Mouse (Mus musculus) liver, embryonic 14.5 days (tissue): ENCODE data around the gene Pdxp. TPM values are rescaled to one million over a fixed set of nuclear protein-coding genes. Genes with fewer than 3 reads are reported as not detected.
A peak's percentile ranks its signal among the peaks of the same experiment; 100 is the strongest.

Experiments
- ATAC-seq: fragments of 200-750 bp; cut with Nextera tagmentation; 2 replicates; pipeline ENCODE4 v1.8.0; 2017; ENCODE audit warnings: moderate number of reproducible peaks, mild to moderate bottlenecking, moderate library complexity; ENCODE audit not compliant: insufficient read depth
- DNase-seq, 3 experiments: peaks; one replicate each; pipeline ENCODE4 v3.0.0-alpha.2; 2012 to 2013; ENCODE audit warnings: low read depth in 3 of 3, low spot score in 3 of 3
- H3K27ac ChIP-seq: fragments of 300-500 bp; sonication (generic); 2 replicates; pipeline ENCODE4 v1.5.1; 2014; ENCODE audit warnings: moderate library complexity, mild to moderate bottlenecking, control low read depth, inconsistent platforms
- H3K27me3 ChIP-seq: fragments of 300-500 bp; sonication (generic); 2 replicates; pipeline ENCODE4 v1.6.1; 2014; ENCODE audit warnings: mild to moderate bottlenecking, low read length, moderate library complexity; ENCODE audit not compliant: control insufficient read depth, insufficient read depth
- H3K36me3 ChIP-seq: fragments of 300-500 bp; sonication (generic); replicated peaks from 2 replicates; pipeline ENCODE4 v1.6.1; 2014; ENCODE audit warnings: low read depth; ENCODE audit not compliant: control insufficient read depth, insufficient read depth
- H3K4me1 ChIP-seq, 2 experiments: fragments of 200-500 bp in 1 of 2; fragments of 300-500 bp in 1 of 2; sonication (generic) in 1 of 2; replicated peaks; 2 replicates each; pipeline ENCODE4 v1.6.1; 2012 to 2014; ENCODE audit warnings: antibody characterized with exemption in 1 of 2, inconsistent platforms in 1 of 2, low read length in 1 of 2; ENCODE audit not compliant: control insufficient read depth in 2 of 2, insufficient read depth in 2 of 2
- H3K4me2 ChIP-seq: fragments of 300-500 bp; sonication (generic); 2 replicates; pipeline ENCODE4 v1.6.1; 2014; ENCODE audit warnings: low read depth, mild to moderate bottlenecking, control low read depth, moderate library complexity
- H3K4me3 ChIP-seq, 2 experiments: fragments of 200-500 bp in 1 of 2; fragments of 300-500 bp in 1 of 2; sonication (generic) in 1 of 2; 2 replicates each; pipeline ENCODE4 v1.5.1; 2012 to 2014; ENCODE audit warnings: low read depth in 2 of 2, low read length in 2 of 2, mild to moderate bottlenecking in 2 of 2, control low read depth in 1 of 2, inconsistent platforms in 1 of 2, moderate library complexity in 1 of 2; ENCODE audit not compliant: insufficient read depth in 1 of 2
- H3K9ac ChIP-seq: fragments of 300-500 bp; sonication (generic); replicated peaks from 2 replicates; pipeline ENCODE4 v1.6.1; 2014; ENCODE audit warnings: mild to moderate bottlenecking, control low read depth, moderate library complexity
- H3K9me3 ChIP-seq: fragments of 300-500 bp; sonication (generic); 2 replicates; pipeline ENCODE4 v1.6.1; 2016; ENCODE audit warnings: low read length, mixed read lengths; ENCODE audit not compliant: control insufficient read depth
- CTCF ChIP-seq: IDR thresholded peaks from 2 replicates; pipeline ENCODE4 v1.5.1; 2016; ENCODE audit warnings: antibody characterized with exemption, low read depth, control low read depth
- EP300 ChIP-seq: IDR thresholded peaks from 2 replicates; pipeline ENCODE4 v1.6.1; 2016; ENCODE audit warnings: antibody characterized with exemption, low read depth
- WGBS: fragments of 180-500 bp; shearing (Covaris S2); extraction: QIAGEN DNeasy Blood & Tissue Kit; methylation state at CpG from one replicate; pipeline ENCODE4 v1.1.7; 2014; ENCODE audit not compliant: insufficient replicate concordance; 5-methylcytosine and 5-hydroxymethylcytosine counted together
- polyA plus RNA-seq, 2 experiments: library from polyadenylated mRNA; depleted of rRNA in 1 of 2; stranded (reverse) in 1 of 2; unstranded in 1 of 2; fragments of >200 nt; fragmentation: Nextera tagmentation in 1 of 2; extraction: Ambion mirVana in 1 of 2; gene quantifications; 2 replicates each; pipeline versions ENCODE4 v1.2.1 to v1.2.3; 2012 to 2014

Pdxp gene
- 9.3 and 9.7 TPM in 2 replicates for polyA plus RNA-seq (2012; rRNA removed)
- 6.4 and 7.8 TPM in 2 replicates for polyA plus RNA-seq (2014; fragmentation: Nextera tagmentation; extraction: Ambion mirVana)

DNA sequence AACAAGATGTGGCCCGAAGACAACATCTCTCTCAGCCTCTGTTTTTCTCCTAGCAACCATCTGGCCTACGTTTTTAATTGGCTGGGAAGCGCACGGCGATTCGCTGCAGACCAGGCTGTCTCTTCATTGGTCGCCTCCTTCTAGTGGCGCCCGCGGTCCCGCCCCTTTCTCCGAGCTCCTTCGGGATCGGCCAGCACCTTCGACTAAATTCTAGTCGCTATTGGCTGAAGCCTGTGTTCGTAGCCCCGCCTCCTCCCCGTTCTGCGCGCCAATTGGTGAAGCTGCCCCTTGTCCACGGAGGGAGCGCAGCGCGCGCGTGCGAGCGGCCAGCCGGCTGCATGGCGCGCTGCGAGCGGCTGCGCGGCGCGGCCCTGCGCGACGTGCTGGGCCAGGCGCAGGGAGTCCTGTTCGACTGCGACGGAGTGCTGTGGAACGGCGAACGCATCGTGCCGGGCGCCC lies at the start of gene Pdxp:
TSS of gene Pdxp (plus strand) at position 288 of the 459 bp plus-strand sequence.
- H3K4me3 ChIP-seq: peak within 1 kb of the TSS; percentile 44 to 61
- no peaks in the 10 kb centered on the region for H3K27me3 ChIP-seq
- peak within 1 kb of the TSS; percentile 56 for H3K9ac ChIP-seq
- H3K4me2 ChIP-seq: peak within 1 kb of the TSS; percentile 90
- peaks cover 1% of the 10 kb centered on the region for H3K36me3 ChIP-seq
- no peak for TF ChIP-seq CTCF
- no peak for TF ChIP-seq EP300
- H3K4me1 ChIP-seq: peaks cover 6 to 19% of the 10 kb centered on the region in 2 experiments; a peak in 3 of 4 replicates
- peak; percentile 88 for ATAC-seq
- no peak within 1 kb of the TSS; the same call in 1 of the 2 replicates for H3K27ac ChIP-seq
- DNase-seq: peak; percentile 93 to 96 (median 95)
- no peaks in the 10 kb centered on the region for H3K9me3 ChIP-seq
- under 1% methylated on average over 51 of the region's 51 CpGs for WGBS

GRCm38 (mm10) chr15:78868398-78868797 lies 45.3 kb upstream of the Pdxp start:
- Histone ChIP-seq H3K36me3 (no peaks in the 10 kb centered on the region), H3K27me3 (no peaks in the 10 kb centered on the region)

GRCm38 (mm10) chr15:78868826-78869233 lies 44.9 kb upstream of the Pdxp start:
- no peak for ATAC-seq
- H3K36me3 ChIP-seq: no peaks in the 10 kb centered on the region

More at GRCm38 (mm10) chr15:78868398-78868797, 45.3 kb upstream of the Pdxp start:
- no peak overlapping the region for H3K9ac ChIP-seq
- ATAC-seq (no peak), DNase-seq (no peak)
- H3K4me1 ChIP-seq: peaks cover 0 to 9% of the 10 kb centered on the region in 2 experiments; a peak in 2 of 4 replicates
- 47% methylated on average over 9 of the region's 9 CpGs for WGBS
- no peak overlapping the region for H3K27ac ChIP-seq
- H3K9me3 ChIP-seq: no peaks in the 10 kb centered on the region
- TF ChIP-seq CTCF: no peak
- no peak for TF ChIP-seq EP300
- no peak overlapping the region for H3K4me3 ChIP-seq
- no peak overlapping the region for H3K4me2 ChIP-seq

GRCm38 (mm10) chr15:78869775-78870174 lies 43.9 kb upstream of the Pdxp start:
- DNase-seq (peak in 1 of 3 experiments; percentile 45), ATAC-seq (no peak)
- WGBS: 17% methylated on average over 6 of the region's 6 CpGs

More at GRCm38 (mm10) chr15:78868826-78869233, 44.9 kb upstream of the Pdxp start:
- no peaks in the 10 kb centered on the region for H3K9me3 ChIP-seq
- H3K9ac ChIP-seq: no peak overlapping the region
- 70% methylated on average over 7 of the region's 7 CpGs for WGBS
- no peak overlapping the region for H3K4me3 ChIP-seq
- H3K27me3 ChIP-seq: no peaks in the 10 kb centered on the region
- TF ChIP-seq CTCF: no peak
- TF ChIP-seq EP300: no peak
- H3K4me1 ChIP-seq: peaks cover 0 to 8% of the 10 kb centered on the region in 2 experiments; a peak in 2 of 4 replicates
- DNase-seq: no peak
- no peak overlapping the region for H3K27ac ChIP-seq
- no peak overlapping the region for H3K4me2 ChIP-seq

DNA sequence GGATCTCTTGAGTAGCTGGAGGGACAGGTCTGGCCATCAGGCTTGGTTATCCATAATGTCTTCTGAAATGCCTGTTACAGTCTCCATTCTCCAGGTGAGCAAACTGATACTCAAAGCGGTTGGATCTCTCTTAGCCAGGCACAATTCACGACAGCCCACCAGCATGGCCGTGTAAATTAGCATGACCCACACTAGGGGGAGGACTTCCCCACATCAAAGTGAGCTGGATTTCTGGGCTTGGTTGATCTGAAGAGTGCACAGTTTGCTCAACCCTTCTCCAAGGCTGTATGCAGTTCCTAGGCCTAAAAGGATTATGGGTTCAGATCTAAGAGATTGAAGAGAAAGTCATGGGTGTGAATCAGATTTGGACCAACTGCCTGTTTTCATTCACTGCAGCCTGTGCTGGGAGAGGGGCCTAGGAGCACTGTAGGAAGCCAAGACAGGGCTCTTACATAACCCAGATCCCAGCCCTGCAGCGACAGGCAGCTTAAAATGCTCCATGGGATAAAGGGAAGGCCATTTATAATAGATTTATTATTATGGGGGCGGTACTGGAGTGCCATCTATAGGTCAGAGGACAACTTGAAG lies 41.6 kb upstream of the Pdxp start:
- 56% methylated on average over 5 of the region's 5 CpGs for WGBS
- TF ChIP-seq EP300 (no peak), CTCF (peak; percentile 22)
- Histone ChIP-seq H3K27ac (no peak overlapping the region), H3K36me3 (no peaks in the 10 kb centered on the region), H3K4me1 (peaks cover 11 to 17% of the 10 kb centered on the region in 2 experiments), H3K9me3 (no peaks in the 10 kb centered on the region), H3K9ac (no peak overlapping the region), H3K27me3 (no peaks in the 10 kb centered on the region), H3K4me3 (no peak overlapping the region), H3K4me2 (no peak overlapping the region)
- no peak for DNase-seq
- ATAC-seq: no peak

More at GRCm38 (mm10) chr15:78869775-78870174, 43.9 kb upstream of the Pdxp start:
- no peaks in the 10 kb centered on the region for H3K27me3 ChIP-seq
- H3K36me3 ChIP-seq: no peaks in the 10 kb centered on the region
- peaks cover 0 to 5% of the 10 kb centered on the region in 2 experiments; a peak in 1 of 4 replicates for H3K4me1 ChIP-seq
- no peak overlapping the region for H3K9ac ChIP-seq
- no peaks in the 10 kb centered on the region for H3K9me3 ChIP-seq
- TF ChIP-seq EP300 (no peak), CTCF (peak; percentile 78)
- no peak overlapping the region for H3K4me3 ChIP-seq
- no peak overlapping the region for H3K27ac ChIP-seq
- no peak overlapping the region for H3K4me2 ChIP-seq
